Mouse (Mus musculus) urinary bladder, adult 18-20 months (tissue): ENCODE measurements around the gene Gm11060.

ENCODE experiments used
- DNase-seq, 2 experiments: peaks; one replicate each; pipeline ENCODE4 v3.0.0; 2022; ENCODE audit warnings: low spot score in 2 of 2, mixed read lengths in 2 of 2

Gm11060 gene

DNA sequence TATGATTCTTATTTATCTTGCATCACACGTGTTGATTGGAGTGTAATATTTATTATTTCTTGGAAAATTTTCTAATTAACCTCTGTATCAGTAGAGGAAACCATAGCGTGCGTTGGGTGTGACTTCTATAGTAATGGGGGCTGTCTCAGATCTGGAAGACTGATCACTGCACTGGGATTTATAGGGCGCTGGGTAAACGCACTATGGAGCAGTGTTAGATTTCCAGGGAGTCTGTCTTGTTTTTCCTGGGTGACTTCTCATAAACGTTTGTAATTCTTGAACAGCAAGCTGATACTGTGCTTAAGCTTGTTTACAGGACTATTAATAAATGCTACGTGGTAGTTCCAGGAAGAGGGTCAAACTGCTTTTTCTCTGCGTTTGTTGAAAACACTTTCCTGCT, 25.9 kb downstream of the Gm11060 start:
- no peak for DNase-seq

DNA sequence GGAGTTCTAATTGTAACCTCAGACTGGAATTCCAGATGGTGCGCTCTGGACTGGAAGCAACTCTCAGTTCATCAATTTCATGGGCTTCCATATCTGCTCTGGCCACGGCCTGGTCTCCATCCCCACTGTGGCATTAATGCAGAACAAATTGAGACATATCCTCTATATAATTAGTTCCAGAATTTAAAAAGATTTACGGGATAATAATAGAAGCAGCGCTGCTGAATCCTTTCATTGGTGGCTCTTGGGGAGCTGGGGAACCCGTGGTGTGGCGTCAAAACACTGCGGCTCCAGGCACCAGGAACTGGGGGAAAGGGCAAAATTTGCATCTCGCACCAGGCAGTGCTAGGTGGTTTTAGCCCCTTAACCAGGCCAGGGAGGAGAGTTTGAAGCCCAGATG, 30.4 kb downstream of the Gm11060 start:
- no peak for DNase-seq

DNA sequence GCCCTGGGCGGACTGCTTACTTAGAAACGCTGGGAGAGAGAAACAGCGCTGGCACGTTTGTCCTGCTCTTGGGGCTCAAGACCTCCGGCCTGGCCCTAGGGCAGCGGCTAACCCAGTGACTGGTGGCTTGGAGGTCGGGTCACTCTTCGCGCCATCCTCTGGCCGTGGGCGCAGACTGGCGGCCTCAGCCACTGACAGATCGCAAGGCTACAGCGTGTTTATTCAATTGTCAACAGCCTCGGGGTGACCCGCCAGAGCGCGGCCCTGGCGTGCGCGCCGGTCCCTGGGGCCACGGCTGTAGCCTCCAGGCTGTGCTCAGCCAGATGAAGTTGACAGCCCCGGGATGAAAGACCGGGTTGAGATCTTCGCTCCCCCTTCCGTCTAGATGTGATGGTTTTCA, 31.1 kb downstream of the Gm11060 start:
- DNase-seq = no peak

DNA sequence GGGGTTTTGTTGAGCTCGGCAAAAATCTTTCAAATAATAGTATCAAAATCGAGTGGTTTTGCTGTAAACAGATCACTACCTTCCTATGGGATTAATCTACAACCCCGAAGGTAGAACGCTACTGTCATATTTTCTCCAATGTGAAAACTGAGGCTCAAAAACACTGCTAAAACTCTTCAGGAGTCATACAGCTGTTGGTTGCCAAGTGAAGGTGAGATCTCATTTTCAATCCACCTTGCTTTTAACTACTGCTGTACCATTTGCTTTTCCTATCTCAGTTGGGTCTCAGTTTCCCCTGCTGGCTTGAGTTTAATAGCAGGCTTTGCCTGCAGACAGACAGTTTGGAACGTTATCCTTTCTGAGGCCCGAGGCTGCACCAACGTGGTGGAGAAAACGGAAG, 31.6 kb downstream of the Gm11060 start:
- DNase-seq = no peak

DNA sequence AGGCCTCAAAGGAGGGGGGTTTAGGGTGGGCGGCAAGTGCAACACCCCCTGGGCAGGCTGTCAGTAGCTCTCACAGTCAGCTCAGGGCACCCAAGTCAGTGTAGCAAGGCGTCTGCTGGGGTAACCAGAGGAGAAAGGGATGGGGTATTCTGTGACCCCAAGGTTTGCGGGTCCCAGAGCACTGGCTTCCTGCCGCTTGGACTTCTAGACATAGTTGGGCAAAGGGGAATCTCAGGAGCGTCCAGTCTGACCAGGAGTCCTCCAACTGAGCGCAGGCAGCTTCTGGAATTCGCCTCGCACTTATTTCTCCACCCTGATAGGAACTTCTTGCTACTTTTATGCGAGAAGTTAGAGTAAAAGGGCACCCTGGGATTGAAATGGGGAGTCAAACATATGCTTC, 32.1 kb downstream of the Gm11060 start:
- no peak for DNase-seq

DNA sequence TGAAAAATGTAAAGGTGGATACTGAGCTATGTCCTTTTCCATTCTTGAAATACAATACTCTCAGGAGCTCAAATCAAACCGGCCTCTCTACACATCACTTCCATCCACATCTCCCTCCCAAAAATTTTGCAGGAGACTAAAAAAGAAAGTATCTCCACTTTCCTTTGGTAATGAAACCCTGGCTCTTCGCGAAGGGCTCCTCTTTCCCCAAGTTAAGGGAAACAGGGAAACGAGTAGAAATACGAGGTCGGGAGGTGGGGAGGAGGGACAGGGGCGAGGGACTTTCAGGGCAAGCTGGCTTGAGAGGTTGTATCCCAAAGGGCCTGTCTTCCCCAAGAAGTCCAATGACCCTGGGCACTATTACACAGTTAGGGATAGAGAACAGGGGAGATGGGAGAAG, 32.6 kb downstream of the Gm11060 start:
- DNase-seq = no peak

DNA sequence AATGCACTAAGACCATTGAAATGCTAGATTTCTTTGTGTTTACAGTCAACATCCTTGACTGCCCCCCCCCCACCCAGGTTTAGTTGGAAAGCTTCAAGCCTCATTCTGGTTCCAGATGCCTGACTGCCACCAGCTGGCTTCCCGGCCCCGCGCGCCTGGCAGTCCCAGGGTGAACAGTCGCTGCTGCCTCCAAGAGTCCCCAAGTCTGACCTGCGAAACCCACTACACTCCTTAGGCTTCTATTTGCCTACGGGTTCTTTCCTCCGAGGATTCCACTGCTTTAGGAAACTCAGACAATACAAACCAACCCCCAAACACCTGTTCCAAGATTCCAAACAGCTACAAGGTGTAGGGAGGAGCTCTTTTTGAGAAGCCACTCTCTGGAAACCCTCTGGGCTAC, 33.4 kb downstream of the Gm11060 start:
- DNase-seq = no peak

DNA sequence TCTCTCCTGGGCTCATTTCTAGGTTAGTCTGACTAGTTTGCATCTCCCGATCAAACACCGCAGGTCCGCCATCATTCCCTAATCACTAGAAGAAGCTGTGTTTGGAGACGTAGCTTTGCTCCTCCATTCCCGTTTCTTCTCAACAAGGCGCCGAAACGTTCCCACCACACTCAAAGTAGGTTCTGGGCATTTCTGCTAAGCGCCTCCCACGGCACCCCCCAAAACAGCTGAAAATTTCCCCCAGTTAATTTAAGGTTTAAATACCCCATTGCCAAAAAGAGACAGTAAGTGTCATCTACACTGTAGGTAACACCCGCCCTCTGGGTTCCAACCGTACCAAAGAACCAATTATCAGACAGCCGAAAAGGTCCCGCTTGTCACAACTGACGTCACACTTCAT, 33.8 kb downstream of the Gm11060 start:
- no peak for DNase-seq

DNA sequence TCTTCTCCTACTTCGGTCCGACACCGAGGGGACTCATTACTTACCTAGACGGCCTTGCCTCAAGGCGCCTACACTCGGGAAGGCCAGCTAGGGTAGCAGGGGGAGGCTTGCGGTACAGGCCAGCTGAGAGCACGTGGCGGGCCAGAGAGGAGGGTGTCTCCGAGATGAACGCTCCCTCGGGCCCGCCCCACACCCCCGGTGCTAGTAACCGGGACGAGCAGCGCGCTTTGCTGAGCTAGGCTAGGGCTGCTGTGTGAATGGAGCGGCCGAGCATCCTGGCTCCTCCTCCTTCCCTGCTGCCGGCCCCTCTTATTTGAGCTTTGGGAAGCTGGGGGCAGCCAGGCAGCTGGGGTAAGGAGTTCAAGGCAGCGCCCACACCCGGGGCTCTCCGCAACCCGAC, 34.5 kb downstream of the Gm11060 start, which contains the start of gene Wt1:
TSS of gene Wt1 (plus strand) at position 251 of the 400 bp plus-strand sequence.
- DNase-seq = peak in 1 of 2 experiments; percentile 54

DNA sequence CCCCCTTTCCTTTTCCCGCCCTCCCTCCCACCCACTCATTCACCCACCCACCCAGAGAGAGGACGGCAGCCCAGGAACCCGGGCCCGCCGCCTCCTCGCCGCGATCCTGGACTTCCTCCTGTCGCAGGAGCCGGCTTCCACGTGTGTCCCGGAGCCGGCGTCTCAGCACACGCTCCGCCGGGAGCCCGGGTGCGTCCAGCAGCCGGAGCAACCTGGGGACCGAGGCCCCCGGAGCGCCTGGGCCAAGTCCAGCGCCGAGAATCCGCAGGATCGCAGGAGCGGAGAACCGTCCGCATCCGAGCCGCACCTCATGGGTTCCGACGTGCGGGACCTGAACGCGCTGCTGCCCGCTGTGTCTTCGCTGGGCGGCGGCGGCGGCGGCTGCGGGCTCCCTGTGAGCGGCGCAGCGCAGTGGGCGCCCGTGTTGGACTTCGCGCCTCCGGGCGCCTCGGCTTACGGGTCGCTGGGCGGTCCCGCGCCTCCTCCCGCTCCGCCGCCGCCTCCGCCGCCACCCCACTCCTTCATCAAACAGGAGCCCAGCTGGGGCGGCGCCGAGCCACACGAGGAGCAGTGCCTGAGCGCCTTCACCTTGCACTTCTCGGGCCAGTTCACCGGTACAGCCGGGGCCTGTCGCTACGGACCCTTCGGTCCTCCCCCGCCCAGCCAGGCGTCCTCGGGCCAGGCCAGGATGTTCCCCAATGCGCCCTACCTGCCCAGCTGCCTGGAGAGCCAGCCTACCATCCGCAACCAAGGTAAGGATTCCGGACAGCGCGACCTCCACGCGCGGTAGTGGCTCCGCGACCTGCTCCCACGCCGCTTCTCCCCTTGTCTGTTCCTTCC, 35.1 kb downstream of the Gm11060 start:
- DNase-seq = no peak

DNA sequence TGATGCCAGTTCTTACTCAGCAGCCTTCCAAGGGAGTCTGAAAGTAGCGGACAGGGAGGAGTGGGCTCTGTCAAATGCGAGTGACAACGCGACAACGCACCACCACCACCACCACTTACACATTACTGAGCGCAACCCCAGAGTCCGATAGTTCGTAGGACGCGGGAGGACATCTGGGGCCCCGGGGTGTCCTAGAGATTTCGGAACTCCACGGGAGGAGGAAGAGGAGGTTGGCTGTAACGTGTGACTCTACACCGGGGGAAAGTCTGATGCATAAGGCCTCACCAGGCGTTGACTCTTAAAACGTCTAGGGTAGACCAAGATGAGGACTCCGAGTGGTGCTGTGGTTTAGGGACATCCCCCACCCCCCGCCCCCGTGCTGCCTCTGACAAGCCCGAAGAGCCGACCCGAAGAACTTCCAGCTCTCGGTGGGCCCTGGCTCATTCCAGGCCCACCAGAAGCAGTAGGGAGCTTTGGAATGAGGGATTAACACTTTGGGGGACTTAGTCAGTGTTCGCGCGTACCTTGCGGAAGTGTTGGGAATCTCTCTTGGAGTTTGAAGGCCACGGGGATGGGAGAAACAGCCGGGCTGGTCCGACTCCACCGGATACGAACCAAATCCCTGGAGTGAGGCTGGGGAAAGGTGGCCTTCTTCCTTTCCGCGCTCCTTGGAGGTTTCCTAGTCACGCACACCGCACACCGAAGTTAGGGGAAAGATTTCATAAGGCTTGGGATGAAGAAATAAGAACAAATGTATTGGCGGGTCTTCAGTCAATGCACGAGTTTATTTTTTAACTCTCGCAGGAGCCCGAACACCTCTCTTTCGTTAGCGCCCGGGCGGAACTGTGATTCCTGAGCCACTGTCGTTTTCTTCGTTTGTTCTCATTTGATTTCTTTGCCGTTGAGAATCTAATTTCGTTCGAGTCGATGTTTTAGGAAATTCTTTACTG, 36.0 kb downstream of the Gm11060 start:
- DNase-seq = no peak

DNA sequence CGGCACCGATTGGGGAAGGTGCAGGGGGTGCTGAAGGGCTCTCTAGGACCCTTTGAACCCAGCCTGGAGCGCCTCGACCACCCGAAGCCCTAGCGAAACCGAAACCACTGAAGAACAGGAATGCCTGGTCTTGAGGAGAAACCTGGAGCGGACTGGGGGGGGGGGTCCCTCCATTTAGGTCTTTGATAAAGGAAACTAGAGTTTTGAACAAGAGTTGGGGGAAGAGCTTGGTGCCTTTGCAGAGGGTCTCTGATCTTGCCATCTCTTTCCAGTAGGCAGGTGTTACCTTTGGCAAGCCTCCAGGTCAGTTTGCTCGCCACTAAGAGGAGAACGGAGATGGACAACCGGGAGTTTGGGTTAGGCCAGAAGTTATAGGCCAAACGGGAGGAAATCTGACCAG, 36.7 kb downstream of the Gm11060 start:
- DNase-seq = no peak

DNA sequence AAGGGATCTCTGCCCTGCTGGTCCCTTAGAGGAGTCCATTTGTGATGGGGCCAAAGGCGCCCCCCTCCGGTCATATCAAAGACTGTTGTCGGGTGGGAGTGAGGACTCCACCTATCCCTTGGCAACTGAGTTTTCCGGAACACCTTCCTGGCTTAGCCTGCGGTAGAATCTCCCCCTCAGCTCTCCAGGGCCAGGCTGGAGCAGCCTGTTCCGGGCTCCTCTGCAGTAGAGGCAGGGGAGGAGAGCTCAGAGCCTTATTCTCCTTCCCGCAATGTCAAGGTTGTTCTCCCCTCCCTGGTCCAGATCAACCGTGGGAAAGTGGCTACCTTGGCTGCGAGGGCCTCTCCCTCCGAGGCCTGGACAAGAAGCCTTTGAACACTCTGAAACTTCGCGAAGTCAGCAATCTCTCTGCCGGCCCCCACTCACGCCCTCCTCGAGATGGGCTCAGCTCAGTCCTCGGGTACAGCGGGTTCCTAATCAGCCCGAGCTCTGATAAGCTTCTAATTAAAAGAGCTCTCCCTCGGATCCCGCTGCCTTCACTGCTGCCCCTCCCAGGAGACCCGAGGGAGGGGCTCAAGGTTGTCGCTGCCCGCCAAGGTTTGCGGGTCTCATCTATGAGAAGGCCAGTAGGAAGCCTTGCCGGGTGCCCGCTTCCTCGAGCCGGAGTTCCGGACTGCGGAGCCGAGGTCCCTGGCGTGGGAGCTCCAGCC, 38.7 kb downstream of the Gm11060 start:
- DNase-seq = no peak

DNA sequence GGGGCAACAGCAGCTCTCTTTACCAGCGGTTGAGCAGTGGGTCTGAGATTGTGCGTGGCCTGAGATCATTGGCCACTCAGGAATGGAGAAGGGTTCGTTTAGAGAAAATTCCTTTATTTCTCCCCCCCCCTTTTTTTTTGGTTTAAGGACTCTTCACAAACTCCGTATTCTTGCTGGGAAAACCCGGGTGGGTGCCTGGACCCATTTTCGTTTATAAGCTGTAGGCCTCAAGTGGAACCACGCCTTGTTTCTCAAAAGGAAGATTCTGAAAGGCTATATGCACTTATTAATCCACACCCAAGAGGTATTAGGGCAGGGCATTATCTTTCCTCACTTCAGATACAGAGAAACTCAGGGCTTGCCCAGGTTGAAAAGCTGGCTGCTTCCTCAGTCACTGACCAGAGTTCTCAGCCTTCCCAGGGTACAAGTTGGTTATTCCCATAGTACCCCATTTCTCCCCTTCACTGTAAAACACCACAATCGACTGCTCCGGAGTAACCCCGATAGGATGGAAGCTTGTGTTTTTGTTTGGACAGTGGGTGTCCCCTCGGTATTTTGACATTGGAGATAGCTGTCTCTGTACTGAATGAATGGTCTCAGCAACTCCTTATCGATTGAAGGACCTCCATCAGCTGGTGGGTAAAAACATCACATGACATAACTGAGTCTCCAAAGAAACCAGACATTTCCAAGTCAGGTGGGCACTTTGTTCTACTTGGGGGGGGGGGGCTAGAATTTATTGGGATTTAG, 39.4 kb downstream of the Gm11060 start:
- DNase-seq = no peak

DNA sequence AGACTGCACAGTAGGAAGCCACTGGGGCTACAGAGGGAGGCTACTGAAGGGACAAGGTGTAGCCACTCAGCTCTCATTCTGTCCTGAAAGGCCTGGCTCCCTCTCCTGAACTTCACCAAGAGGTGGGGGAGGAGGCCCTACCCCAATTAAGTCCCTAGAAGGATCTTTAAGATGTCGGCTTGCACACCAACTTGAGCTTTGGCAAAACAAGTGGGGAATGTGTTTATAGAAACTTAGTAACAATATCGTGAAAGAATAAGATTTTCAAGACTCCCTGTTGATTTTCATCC, 39.9 kb downstream of the Gm11060 start:
- DNase-seq = no peak

DNA sequence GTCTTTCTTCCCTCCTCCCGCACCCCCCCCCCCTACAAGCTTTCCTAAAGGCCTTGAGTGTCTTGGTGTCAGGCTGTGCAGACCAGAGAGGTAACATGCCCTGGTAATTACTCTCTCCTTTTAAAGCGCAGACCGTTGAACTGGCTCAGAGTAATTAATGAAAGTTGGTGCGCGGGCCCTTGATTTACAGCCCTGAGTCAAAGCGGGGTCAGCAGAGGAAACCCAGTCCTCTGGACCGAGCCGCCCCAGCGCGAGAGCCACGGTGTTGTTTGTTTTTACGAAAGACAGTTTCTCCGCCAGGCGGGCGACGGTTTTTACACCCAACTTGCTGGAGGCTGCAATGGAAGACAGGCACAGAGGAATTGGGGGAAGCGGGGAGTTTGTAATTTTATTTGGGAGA, 40.5 kb downstream of the Gm11060 start:
- no peak for DNase-seq

DNA sequence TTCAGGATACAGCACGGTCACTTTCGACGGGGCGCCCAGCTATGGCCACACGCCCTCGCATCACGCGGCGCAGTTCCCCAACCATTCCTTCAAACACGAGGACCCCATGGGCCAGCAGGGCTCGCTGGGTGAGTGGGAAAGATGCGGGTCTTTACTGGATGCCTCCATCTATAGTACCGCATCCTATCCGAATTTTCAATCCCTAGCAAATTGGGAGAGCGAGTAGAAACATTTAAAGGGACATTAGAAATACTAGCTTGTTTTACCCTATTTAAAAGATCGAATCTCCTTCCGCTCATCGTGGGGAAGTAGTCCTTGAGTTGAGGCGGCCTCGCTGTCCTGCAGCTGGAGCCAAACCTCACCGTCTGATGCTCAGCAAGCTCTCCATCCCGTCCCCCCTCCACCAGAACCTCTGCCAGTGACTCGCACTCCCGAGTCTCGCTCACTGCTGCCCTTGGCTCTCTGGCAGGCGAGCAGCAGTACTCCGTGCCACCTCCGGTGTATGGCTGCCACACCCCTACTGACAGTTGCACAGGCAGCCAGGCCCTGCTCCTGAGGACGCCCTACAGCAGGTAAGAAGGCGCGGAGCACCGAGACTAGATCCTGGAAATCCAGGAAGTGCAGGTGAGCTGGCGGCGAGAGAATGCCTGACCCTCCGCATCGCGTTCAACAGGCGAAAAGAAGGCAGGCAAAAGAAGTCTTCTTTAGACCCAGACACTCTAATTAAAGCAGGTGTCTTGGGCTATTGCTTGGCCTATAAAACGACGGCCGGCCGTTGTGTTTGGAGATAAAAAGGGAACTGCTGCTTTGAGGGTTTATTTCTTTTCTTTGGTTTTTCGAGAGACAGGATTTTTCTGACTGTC, 41.3 kb downstream of the Gm11060 start:
- DNase-seq = no peak

DNA sequence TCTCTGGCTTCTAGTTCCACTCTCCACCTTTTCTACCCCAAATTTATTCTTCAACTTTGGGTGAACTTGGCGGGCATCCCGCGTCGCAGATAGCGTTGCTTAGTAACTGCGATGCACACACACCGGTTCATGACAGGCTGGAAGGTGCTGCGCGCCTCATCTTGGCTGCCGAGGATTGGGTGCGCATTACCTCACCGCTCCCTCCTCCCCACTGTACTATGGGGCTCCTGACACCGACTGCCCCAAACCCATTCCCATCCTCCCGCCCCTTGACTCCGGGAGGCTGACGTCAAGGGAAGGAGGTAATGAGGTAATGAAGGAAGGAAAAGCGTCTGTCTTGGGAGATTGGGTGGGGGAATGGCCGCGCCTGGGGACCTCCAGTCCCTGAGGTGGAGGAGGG, 42.5 kb downstream of the Gm11060 start:
- DNase-seq = peak in 1 of 2 experiments; percentile 43

DNA sequence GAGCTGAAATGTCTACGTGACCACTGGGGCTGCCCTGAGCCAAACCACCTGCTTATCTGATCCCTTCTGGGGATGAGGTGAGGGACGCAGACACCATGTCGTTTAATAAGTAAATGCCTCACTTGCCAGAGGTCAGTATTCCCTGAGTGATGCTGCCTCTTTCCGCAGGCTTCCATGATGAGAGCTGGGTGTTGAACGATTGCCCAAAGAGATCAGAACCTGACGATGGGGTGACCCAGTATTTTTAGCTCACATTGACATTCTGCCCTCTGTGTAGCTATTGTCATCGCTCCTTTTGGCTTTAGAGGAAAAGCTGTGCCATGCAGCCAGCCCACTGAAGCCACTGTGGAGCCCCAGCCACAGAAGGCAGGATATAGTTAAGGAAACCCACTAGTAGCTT, 47.7 kb downstream of the Gm11060 start:
- no peak for DNase-seq

DNA sequence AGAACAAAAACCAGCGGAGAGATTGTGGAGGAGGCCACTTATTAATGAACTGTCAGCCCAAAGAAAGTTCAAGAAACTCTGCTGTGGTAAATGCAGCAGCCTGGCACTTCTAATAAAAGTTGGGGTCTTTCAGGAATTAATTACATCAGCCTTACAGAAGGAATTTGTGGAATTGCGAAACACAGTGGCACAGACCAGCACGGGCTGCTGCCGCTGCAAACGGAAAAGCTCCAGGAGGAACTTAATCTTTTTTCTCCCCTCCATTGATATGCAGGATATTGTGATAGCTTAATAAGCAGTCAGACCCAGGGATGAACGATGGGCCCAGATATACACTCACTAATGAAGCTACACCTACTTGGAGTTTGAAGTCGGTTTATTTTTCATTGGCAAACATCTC, 49.6 kb downstream of the Gm11060 start:
- DNase-seq = no peak
